Mouse (Mus musculus) kidney, adult 2 months (tissue): Measurements from ENCODE around the gene Zfp800.

Experiments
- CTCF ChIP-seq: fragments of 200-500 bp; conservative IDR thresholded peaks from 2 replicates; pipeline ENCODE4 v1.5.1; 2011; ENCODE audit warnings: low read depth, mild to moderate bottlenecking, control low read depth, low read length, moderate library complexity, mixed read lengths; ENCODE audit not compliant: insufficient read depth, insufficient read length
- POLR2A ChIP-seq: fragments of 200-500 bp; IDR thresholded peaks from one replicate; pipeline ENCODE4 v1.6.1; 2011; ENCODE audit warnings: low read depth, low read length, control low read depth

- no peak for TF ChIP-seq POLR2A
- TF ChIP-seq CTCF = no peak
Observed at GRCm38 (mm10) chr6:28319648-28320270, 78.0 kb downstream of the Zfp800 start.
